Mouse (Mus musculus) lung, embryonic 14.5 days (tissue): ENCODE measurements around the gene Gabpb1. TPM values are rescaled to one million over a fixed set of nuclear protein-coding genes. Genes with fewer than 3 reads are reported as not detected.

Source experiments
- ATAC-seq: fragments of 200-750 bp; cut with Nextera tagmentation; 2 replicates; pipeline ENCODE4 v1.8.0; 2017; ENCODE audit warnings: mild to moderate bottlenecking, moderate TSS enrichment, moderate library complexity; ENCODE audit not compliant: insufficient read depth
- DNase-seq: peaks from one replicate; pipeline ENCODE4 v3.0.0-alpha.2; 2015
- H3K27ac ChIP-seq: fragments of 300-500 bp; sonication (generic); 2 replicates; pipeline ENCODE4 v1.5.1; 2014; ENCODE audit warnings: low read depth, mild to moderate bottlenecking, moderate library complexity
- H3K27me3 ChIP-seq: fragments of 300-500 bp; sonication (generic); 2 replicates; pipeline ENCODE4 v1.6.1; 2014; ENCODE audit warnings: low read length, control low read depth; ENCODE audit not compliant: insufficient read depth
- H3K36me3 ChIP-seq: fragments of 300-500 bp; sonication (generic); 2 replicates; pipeline ENCODE4 v1.6.1; 2014; ENCODE audit warnings: control low read depth; ENCODE audit not compliant: insufficient read depth
- H3K4me1 ChIP-seq: fragments of 300-500 bp; sonication (generic); 2 replicates; pipeline ENCODE4 v1.6.1; 2014; ENCODE audit warnings: antibody characterized with exemption, control low read depth; ENCODE audit not compliant: insufficient read depth
- H3K4me2 ChIP-seq: fragments of 300-500 bp; sonication (generic); 2 replicates; pipeline ENCODE4 v1.6.1; 2014; ENCODE audit warnings: mild to moderate bottlenecking
- H3K4me3 ChIP-seq: fragments of 300-500 bp; sonication (generic); 2 replicates; pipeline ENCODE4 v1.5.1; 2014; ENCODE audit warnings: low read depth, low read length
- H3K9ac ChIP-seq: fragments of 300-500 bp; sonication (generic); 2 replicates; pipeline ENCODE4 v1.6.1; 2014
- H3K9me3 ChIP-seq: fragments of 300-500 bp; sonication (generic); 2 replicates; pipeline ENCODE4 v1.6.1; 2016; ENCODE audit warnings: low read depth, low read length, control low read depth
- CTCF ChIP-seq: IDR thresholded peaks from 2 replicates; pipeline ENCODE4 v1.5.1; 2016; ENCODE audit warnings: antibody characterized with exemption, low read depth
- whole genome bisulfite sequencing: fragments of 180-500 bp; shearing (Covaris S2); extraction: QIAGEN DNeasy Blood & Tissue Kit; methylation state at CpG from one replicate; pipeline ENCODE4 v1.1.7; 2014; 5-methylcytosine and 5-hydroxymethylcytosine counted together
- polyA plus RNA-seq: library from polyadenylated mRNA; unstranded; fragments of >200 nt; fragmentation: Nextera tagmentation; extraction: Ambion mirVana; gene quantifications from 2 replicates; pipeline ENCODE4 v1.2.1, GENCODE M21; 2014

The Gabpb1 gene
- polyA plus RNA-seq, 1 experiment from 2014 or later = 68.3 TPM

DNA sequence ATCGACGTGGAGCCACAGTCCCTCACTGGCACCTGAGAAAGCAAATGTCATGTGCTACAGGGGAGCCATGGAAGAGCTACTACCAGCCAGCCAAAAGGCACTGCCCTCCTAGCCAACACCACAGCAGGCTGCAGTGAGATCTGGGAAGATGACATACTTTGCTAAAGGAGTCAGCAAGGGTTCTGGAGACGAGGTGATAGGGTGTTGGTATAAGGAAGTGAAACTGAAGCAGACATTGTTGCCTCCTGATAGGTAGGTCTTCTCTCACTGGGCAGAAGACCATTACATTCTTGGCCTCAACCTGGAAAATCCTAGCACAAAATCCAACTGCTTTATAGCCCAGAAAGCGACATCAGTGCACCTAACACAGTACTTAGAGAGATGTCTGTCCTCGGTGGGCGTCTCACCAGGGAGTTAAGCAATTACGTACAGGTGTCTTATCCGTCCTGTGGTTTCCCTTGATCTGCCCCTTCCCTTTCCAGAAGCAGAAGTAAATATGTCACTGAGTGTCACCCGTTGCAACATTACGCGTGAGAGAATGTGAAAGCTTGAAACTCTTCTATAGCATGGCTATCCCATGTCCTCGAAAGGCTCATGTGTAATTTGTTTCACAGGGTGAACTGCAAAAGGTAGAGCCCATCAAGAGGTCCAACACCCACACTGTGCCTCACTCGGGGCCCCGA, 74.1 kb downstream of the Gabpb1 start:
- Histone ChIP-seq H3K9ac (no peak overlapping the region), H3K4me3 (no peak overlapping the region), H3K4me2 (no peak overlapping the region), H3K36me3 (no peaks in the 10 kb centered on the region), H3K27ac (no peak overlapping the region), H3K27me3 (no peaks in the 10 kb centered on the region), H3K9me3 (no peaks in the 10 kb centered on the region), H3K4me1 (no peaks in the 10 kb centered on the region)
- DNase-seq (no peak), ATAC-seq (no peak)
- WGBS = 81% methylated on average over 14 of the region's 14 CpGs
- no peak for TF ChIP-seq CTCF

GRCm38 (mm10) chr2:126600533-126600932, 75.6 kb downstream of the Gabpb1 start:
- no peak for ATAC-seq
- DNase-seq = no peak
- WGBS = 79% methylated on average over 14 of the region's 14 CpGs
- Histone ChIP-seq H3K9ac (no peak overlapping the region), H3K27ac (no peak overlapping the region), H3K4me2 (no peak overlapping the region), H3K4me3 (no peak overlapping the region), H3K36me3 (no peaks in the 10 kb centered on the region), H3K4me1 (no peaks in the 10 kb centered on the region), H3K9me3 (no peaks in the 10 kb centered on the region), H3K27me3 (no peaks in the 10 kb centered on the region)
- TF ChIP-seq CTCF = no peak

GRCm38 (mm10) chr2:126599005-126599404, 77.1 kb downstream of the Gabpb1 start:
- Histone ChIP-seq H3K4me1 (no peaks in the 10 kb centered on the region), H3K9me3 (no peaks in the 10 kb centered on the region), H3K9ac (no peak overlapping the region), H3K36me3 (no peaks in the 10 kb centered on the region), H3K27me3 (no peaks in the 10 kb centered on the region), H3K4me2 (no peak overlapping the region), H3K4me3 (no peak overlapping the region), H3K27ac (no peak overlapping the region)
- TF ChIP-seq CTCF = peak; percentile 50; the same call in 1 of the 2 replicates
- WGBS = 5% methylated on average over 3 of the region's 3 CpGs
- ATAC-seq (peak; percentile 38; the same call in 1 of the 2 replicates), DNase-seq (peak; percentile 52)

GRCm38 (mm10) chr2:126598359-126598758, 77.8 kb downstream of the Gabpb1 start:
- Histone ChIP-seq H3K4me3 (no peak overlapping the region), H3K9ac (no peak overlapping the region), H3K27ac (no peak overlapping the region), H3K27me3 (no peaks in the 10 kb centered on the region), H3K36me3 (no peaks in the 10 kb centered on the region), H3K4me1 (no peaks in the 10 kb centered on the region), H3K4me2 (no peak overlapping the region), H3K9me3 (no peaks in the 10 kb centered on the region)
- DNase-seq = no peak
- WGBS = 54% methylated on average over 2 of the region's 2 CpGs
- no peak for ATAC-seq
- TF ChIP-seq CTCF = no peak

DNA sequence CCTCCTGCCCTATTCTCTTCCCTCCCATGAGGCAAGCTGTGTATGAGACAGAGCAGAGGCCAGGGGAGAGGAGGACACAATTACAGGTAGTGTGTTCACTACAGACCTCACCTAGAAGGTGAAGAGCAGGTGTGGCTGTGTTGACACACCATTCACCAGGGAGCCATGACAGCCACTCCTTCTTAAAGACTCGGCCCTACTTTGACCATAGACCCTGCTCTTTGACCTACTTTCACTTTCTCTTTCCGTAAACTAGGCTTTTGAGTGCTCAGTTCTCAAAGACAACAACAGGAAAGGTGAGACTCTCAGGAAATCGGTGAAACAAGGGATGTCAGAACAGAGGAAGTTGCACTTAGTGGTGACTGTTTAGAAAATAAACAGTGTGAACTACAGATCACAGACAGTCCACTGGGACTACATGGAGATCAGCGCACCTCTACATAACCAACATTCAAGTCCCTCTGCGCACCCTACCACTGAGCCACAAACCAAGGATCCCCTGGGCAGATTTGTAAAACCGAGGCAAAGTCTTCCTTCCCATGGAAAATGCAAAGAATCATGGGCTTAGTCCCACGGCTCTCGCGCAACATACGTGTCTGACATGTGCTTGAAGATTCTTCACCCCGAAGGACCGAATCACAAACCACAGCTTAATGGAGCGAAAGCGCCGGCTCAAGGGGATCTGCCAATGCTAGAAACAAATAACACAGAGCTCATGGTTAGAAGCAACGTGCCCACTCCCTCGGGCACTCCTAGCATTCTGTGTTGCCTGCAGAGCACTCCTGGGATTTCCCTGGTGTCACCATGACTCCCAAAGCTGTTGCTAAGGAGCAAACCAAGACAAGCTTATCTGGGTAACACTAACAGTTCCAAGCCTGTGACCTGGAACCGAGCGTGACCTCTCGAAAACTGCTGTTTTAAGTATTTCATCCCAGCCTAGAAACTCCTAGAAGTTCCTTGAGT, 78.6 kb downstream of the Gabpb1 start:
- H3K4me3 ChIP-seq = no peak overlapping the region
- H3K27me3 ChIP-seq = no peaks in the 10 kb centered on the region
- no peak for DNase-seq
- no peak overlapping the region for H3K4me2 ChIP-seq
- no peak for TF ChIP-seq CTCF
- no peaks in the 10 kb centered on the region for H3K36me3 ChIP-seq
- ATAC-seq = no peak
- WGBS = 72% methylated on average over 20 of the region's 20 CpGs
- H3K27ac ChIP-seq = no peak overlapping the region
- H3K9me3 ChIP-seq = no peaks in the 10 kb centered on the region
- H3K9ac ChIP-seq = no peak overlapping the region
- H3K4me1 ChIP-seq = no peaks in the 10 kb centered on the region

DNA sequence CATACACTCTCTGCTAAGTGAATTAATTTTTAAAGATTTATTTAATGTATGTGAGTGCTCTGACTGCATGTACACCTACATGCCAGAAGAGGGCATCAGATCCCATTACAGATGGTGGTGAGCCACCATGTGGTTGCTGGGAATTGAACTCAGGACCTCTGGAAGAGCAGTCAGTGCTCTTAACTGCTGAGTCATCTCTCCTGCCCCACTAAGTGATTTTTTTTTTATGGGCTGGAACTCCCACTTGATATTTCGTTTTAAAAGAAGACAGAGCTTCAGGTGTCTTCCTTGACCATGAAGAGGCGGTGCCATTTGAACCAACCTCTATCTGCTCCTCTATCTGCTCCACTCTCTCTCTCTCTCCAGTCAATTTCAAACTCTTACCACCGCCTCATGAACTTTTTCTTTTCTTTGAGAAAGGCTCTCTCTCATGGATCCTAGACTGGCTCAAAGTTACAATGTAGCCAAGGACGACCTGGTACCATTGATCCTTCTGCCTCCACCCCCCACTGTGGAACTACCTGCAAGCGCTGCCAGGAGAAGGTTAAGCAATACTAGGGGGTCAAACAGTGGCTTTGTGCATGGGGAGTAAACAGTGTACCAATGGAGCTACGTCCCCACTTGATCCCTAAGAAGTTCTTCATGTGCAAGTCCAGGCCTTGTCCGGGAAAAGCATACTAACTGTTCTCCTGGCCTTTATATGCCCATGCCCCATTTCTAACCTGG, 79.6 kb downstream of the Gabpb1 start:
- Histone ChIP-seq H3K4me2 (no peak overlapping the region), H3K27me3 (no peaks in the 10 kb centered on the region), H3K4me3 (no peak overlapping the region), H3K27ac (no peak overlapping the region), H3K36me3 (no peaks in the 10 kb centered on the region), H3K9me3 (no peaks in the 10 kb centered on the region), H3K9ac (no peak overlapping the region), H3K4me1 (no peaks in the 10 kb centered on the region)
- 86% methylated on average over 7 of the region's 7 CpGs for WGBS
- no peak for TF ChIP-seq CTCF
- DNase-seq (no peak), ATAC-seq (no peak)
